Mouse (Mus musculus) embryonic stem cell, embryonic (primary cell): ENCODE measurements around the gene Ylpm1.

ENCODE experiments used
- CTCF ChIA-PET, 4 experiments: fragments of 300-600 bp in 2 of 4; fragments of 350-600 bp in 2 of 4; sonication (Branson Sonifier 250); formaldehyde crosslinking; loops; one replicate each; lab custom pipeline; 2022; ENCODE audit warnings: inconsistent platforms in 2 of 4; lab: Charles Lee
- POLR2A ChIA-PET, 4 experiments: fragments of 300-600 bp in 2 of 4; fragments of 350-600 bp in 2 of 4; sonication (Branson Sonifier 250); formaldehyde crosslinking; loops; one replicate each; lab custom pipeline; 2022; ENCODE audit warnings: antibody characterized with exemption in 4 of 4, inconsistent platforms in 1 of 4; lab: Charles Lee

Ylpm1 gene

GRCm38 (mm10) chr12:84996083-84996496 lies at the start of gene Ylpm1:
Gene Ylpm1, plus strand, starts transcription at chr12:84996321.
- CTCF ChIA-PET, result interaction anchor here in 3 of 4 experiments (0.7 to 1.5 kb wide), 6 partner anchors 10 to 119 kb away, joined by 3 to 5 read pairs (median 3); partner anchors contain the start of genes Arel1 (in 1 of the 3), Fcf1 (in 1 of the 3) and Ltbp2 (in 1 of the 3)
- POLR2A ChIA-PET, result interaction anchor here (0.7 to 6.4 kb wide), 28 partner anchors 9 to 379 kb away, joined by 3 to 58 read pairs (median 4); partner anchors contain the start of genes Arel1 (in 4 of the 4), Fcf1 (in 4 of the 4), Isca2 (in 2 of the 4) and Npc2 (in 2 of the 4)

DNA sequence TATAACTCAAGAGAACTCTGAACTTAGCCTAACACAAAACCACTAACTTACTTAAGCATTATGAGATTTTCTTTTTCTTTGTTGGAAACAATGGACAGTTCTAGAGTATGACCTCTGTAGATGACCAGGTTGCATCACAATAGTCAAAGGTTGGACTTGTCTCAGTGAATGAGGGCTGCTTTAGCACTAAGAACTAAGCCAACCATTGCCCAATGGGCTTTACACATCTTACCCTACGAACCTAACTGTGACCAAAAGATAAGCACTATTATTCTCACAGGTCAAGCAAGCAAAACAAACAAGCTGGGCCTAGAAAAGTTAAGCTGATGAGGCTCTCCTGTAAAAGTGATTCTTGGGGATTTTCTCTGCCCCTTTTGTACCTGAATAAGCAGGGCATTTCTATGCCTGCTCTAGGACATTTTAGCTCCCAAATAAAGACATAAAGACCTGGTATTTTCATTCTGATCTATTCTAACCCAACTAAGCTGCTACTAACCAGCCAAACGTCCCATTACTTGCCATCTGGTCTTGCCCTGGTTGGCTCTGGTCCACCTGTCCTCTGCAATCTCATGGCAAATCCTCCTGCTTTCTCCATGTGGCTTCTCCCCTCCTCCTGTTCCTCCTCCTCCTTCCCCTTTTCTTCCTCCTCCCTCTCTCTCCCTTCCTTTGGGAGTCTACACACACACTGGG lies 48.1 kb upstream of the Ylpm1 start:
- CTCF ChIA-PET, result no interaction called here
- POLR2A ChIA-PET, result interaction anchor here in 1 of 4 experiments (1.0 to 1.4 kb wide), 2 partner anchors 8 to 37 kb away, joined by 3 read pairs; no protein-coding TSS in a partner anchor

- CTCF ChIA-PET, result no interaction called here
- POLR2A ChIA-PET, result interaction anchor here in 2 of 4 experiments (1.0 to 1.6 kb wide), 3 partner anchors 12 to 36 kb away, joined by 3 to 4 read pairs (median 4); partner anchors contain the start of genes Arel1 (in 1 of the 2) and Fcf1 (in 1 of the 2)
Measured at GRCm38 (mm10) chr12:84948584-84949285, 47.4 kb upstream of the Ylpm1 start.

DNA sequence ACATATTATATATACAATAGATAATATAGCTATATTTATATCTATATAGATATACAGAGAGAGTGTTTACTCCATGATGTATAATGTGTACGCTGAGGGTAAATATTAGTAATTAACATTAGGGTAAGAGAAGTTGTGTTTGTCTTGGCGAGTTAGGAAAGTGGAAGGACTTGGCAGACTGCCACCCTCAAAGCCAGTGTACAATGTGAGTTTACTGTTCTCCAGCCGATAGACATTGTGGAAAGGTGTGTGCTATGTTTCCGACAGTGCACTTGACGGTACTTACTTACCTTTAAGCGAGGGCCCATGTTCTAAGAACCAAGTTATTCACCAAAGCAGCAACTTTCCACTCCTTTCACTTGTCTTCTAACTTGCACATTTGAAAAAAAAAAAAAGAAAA lies 45.4 kb upstream of the Ylpm1 start:
- POLR2A ChIA-PET, result interaction anchor here in 2 of 4 experiments (0.6 to 1.5 kb wide), 4 partner anchors 9 to 177 kb away, joined by 3 to 4 read pairs (median 4); partner anchors contain the start of genes Arel1 (in 1 of the 2), Fcf1 (in 1 of the 2), Isca2 (in 1 of the 2) and Npc2 (in 1 of the 2)
- CTCF ChIA-PET, result no interaction called here

GRCm38 (mm10) chr12:84951531-84951930 lies 44.6 kb upstream of the Ylpm1 start:
- CTCF ChIA-PET, result no interaction called here
- POLR2A ChIA-PET, result interaction anchor here in 3 of 4 experiments (0.6 to 1.5 kb wide), 6 partner anchors 9 to 178 kb away, joined by 3 to 5 read pairs (median 4); partner anchors contain the start of genes Arel1 (in 2 of the 3), Fcf1 (in 2 of the 3), Isca2 (in 1 of the 3) and Npc2 (in 1 of the 3)

DNA sequence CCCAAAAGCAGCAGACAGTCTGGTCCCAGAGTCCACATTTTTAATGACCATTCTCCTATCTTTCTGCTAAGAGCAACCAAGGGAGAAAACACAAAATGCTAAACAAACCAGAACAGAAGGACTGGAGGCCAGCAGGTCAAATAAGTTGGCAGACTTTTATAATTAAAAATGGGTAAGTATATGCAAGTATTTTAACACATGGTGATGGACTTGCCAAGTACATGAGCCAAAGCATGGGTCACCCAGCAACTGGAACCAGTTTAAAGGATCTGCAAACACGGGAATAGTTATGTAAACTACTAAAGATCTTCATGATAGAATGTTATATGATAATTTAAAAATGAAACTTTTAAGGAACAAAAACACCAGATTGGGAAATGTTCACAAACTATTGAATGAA lies 43.8 kb upstream of the Ylpm1 start:
- POLR2A ChIA-PET, result interaction anchor here in 2 of 4 experiments (0.8 to 1.5 kb wide), 5 partner anchors 9 to 18 kb away, joined by 3 to 5 read pairs (median 4); partner anchors contain the start of genes Arel1 (in 2 of the 2) and Fcf1 (in 2 of the 2)
- CTCF ChIA-PET, result no interaction called here

- ChIA-PET POLR2A (interaction anchor here in 3 of 4 experiments (0.7 to 1.6 kb wide), 7 partner anchors 9 to 583 kb away, joined by 3 to 5 read pairs (median 3); partner anchors contain the start of genes Arel1 (in 2 of the 3) and Fcf1 (in 2 of the 3)), CTCF (no interaction called here)
Measured at GRCm38 (mm10) chr12:84956317-84956716, 39.8 kb upstream of the Ylpm1 start.

DNA sequence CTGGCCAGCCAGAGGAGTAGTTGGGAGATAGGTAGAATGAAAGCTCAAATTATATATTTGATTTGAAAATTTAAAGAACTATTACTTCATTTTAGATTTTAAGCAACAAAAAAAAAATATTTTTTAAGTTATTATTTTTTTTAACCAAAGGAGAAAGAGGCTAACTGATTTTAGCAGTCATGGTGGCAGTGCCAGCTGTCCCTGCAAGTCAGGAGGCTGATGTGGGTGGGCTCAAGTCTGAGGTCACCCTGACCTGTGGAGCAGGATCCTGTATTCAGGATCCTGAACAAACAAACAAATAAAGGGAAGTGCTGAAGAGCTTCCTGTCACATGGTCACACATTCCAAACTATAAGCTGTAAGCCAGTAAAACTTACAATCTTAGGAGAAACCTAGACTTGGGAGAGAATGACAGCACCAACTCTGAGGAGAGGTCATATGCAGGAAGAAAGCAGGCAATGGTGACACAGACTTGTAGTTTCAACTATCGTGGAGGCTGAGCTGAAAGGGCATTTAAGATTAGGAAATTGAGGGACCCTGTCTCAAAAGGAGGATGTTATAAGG lies 37.2 kb upstream of the Ylpm1 start:
- ChIA-PET CTCF (interaction anchor here in 2 of 4 experiments (0.5 to 1.3 kb wide), 5 partner anchors 12 to 112 kb away, joined by 3 to 5 read pairs (median 3); partner anchors contain the start of genes Arel1 (in 1 of the 2), Fcf1 (in 1 of the 2), Ltbp2 (in 1 of the 2) and Ylpm1 (in 1 of the 2)), POLR2A (interaction anchor here in 2 of 4 experiments (0.8 to 2.4 kb wide), 3 partner anchors 9 to 231 kb away, joined by 3 to 6 read pairs (median 3); partner anchors contain the start of genes Arel1 (in 1 of the 2) and Fcf1 (in 1 of the 2))

GRCm38 (mm10) chr12:84962606-84963005 lies 33.5 kb upstream of the Ylpm1 start:
- POLR2A ChIA-PET, result interaction anchor here in 2 of 4 experiments (1.3 to 2.0 kb wide), 5 partner anchors 8 to 21 kb away, joined by 3 to 5 read pairs (median 4); partner anchors contain the start of genes Arel1 (in 1 of the 2) and Fcf1 (in 1 of the 2)
- CTCF ChIA-PET, result interaction anchor here in 1 of 4 experiments (1.2 kb wide), 1 partner anchor 130 kb away, joined by 3 read pairs; no protein-coding TSS in a partner anchor

- ChIA-PET POLR2A (interaction anchor here in 2 of 4 experiments (1.0 to 2.2 kb wide), 3 partner anchors 20 to 27 kb away, joined by 3 to 9 read pairs (median 4); partner anchors contain the start of gene Ylpm1 (in 2 of the 2)), CTCF (no interaction called here)
Measured at GRCm38 (mm10) chr12:84968831-84969655, 27.1 kb upstream of the Ylpm1 start.

- ChIA-PET CTCF (interaction anchor here in 3 of 4 experiments (0.7 to 1.4 kb wide), 6 partner anchors 26 to 428 kb away, joined by 3 to 8 read pairs (median 5); partner anchors contain the start of genes Ltbp2 (in 3 of the 3) and Ylpm1 (in 1 of the 3)), POLR2A (interaction anchor here (0.6 to 2.2 kb wide), 34 partner anchors 7 to 519 kb away, joined by 3 to 11 read pairs (median 4); partner anchors contain the start of genes Ylpm1 (in 3 of the 4), Aldh6a1 (in 1 of the 4), Isca2 (in 1 of the 4) and Lin52 (in 1 of the 4))
Measured at GRCm38 (mm10) chr12:84969656-84970427, 26.3 kb upstream of the Ylpm1 start.

GRCm38 (mm10) chr12:84970428-84971096 lies 25.6 kb upstream of the Ylpm1 start, which contains the start of the genes Fcf1 and Arel1:
Gene Fcf1, plus strand, starts transcription at chr12:84970897.
Gene Arel1, minus strand, starts transcription at chr12:84970900.
- CTCF ChIA-PET, result interaction anchor here in 3 of 4 experiments (0.6 to 1.4 kb wide), 11 partner anchors 11 to 429 kb away, joined by 3 to 8 read pairs (median 3); partner anchors contain the start of genes Ltbp2 (in 3 of the 3) and Ylpm1 (in 1 of the 3)
- POLR2A ChIA-PET, result interaction anchor here (0.6 to 2.2 kb wide), 45 partner anchors 8 to 1055 kb away, joined by 3 to 11 read pairs (median 4); partner anchors contain the start of genes Ylpm1 (in 4 of the 4), Aldh6a1 (in 1 of the 4), Isca2 (in 1 of the 4) and Lin52 (in 1 of the 4)

GRCm38 (mm10) chr12:84979264-84979862 lies 16.8 kb upstream of the Ylpm1 start:
- ChIA-PET CTCF (no interaction called here), POLR2A (interaction anchor here in 1 of 4 experiments (1.8 kb wide), 1 partner anchor 9 kb away, joined by 4 read pairs; no protein-coding TSS in a partner anchor)

DNA sequence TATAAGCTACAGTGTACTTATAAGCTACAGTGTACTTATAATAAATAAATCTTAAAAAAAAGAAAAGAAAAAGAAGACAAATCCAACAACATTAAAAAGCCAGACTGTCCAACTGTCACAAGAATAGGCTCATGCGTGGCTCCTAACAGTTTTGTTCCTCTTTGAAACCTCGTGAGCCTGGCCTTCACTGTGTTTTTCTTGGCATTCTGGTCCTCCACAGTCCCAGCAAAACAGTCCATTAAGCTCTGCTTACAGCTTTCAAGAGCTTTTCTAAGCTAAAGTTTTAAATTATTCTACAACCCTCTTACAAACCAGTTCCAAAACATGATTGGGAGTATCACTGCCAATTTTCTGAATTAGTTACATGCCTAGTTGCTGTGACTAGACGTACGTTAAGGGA lies 6.7 kb upstream of the Ylpm1 start:
- POLR2A ChIA-PET, result interaction anchor here in 1 of 4 experiments (1.4 to 2.0 kb wide), 2 partner anchors 10 to 19 kb away, joined by 3 to 4 read pairs; partner anchors contain the start of genes Arel1 and Fcf1
- CTCF ChIA-PET, result interaction anchor here in 2 of 4 experiments (1.5 to 1.9 kb wide), 2 partner anchors 205 to 335 kb away, joined by 3 to 5 read pairs; no protein-coding TSS in a partner anchor
